14 mouse cellular contexts compared by ENCODE assay signal in the genomic region with DNA sequence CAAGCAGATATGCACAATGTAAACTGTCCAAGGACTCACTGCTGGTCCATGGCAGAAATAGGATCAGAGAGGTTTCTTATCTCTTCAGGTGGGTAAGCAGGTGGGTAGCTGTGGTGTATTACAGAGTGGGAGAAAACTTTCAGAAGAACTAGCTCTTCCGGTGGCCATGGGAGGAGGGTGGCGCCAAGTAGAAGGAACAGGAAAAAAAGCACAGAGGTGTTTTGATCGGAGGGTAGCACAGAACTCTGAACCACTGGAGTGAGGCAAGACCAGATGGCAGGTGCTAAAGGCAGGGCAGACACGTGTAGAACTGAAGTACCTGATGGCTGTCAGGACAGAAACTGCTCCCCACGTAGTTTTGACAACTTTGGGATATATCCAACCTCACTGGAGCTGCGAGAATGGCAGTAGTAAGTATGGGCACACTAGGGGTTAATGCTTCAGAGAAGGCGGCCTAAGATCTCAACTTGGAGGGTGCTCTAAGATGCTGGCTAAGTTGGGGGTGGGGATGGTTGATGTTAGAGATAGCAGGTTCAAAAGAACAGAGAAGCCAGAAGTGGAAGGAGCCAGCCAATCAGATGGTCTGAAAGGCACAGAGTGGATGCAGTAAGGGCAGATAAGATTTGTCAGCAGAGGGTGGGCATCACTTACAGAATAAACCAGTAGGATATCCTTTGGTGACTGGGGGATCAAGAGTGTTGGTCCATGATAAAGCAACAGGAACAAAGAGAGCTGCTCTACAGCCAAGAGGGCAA. TPM values are rescaled to one million over a fixed set of nuclear protein-coding genes. Genes with fewer than 3 reads are reported as not detected.
DNase-seq lines count a peak whose midpoint lies in the region; ATAC-seq and TF ChIP-seq lines count a peak whose summit lies in the region.
"Had no signal": no experiment of that assay in that cellular context is flagged by ENCODE, and none has a peak within 500 bp of the region (broad histone marks: within the 10 kb centered on the region; RNA-seq: fewer than 3 reads in every experiment).

No protein-coding gene starts in this region.

- no peak for ATAC-seq in erythroblast, adult 5-6 weeks (replicated peaks; ENCODE audit: low FRiP score, poor library complexity, severe bottlenecking)
- peak; percentile 27 for ATAC-seq in inflammation-experienced regulatory T-cells, adult 6 months
- no peak for ATAC-seq in stomach, postnatal 0 days (ENCODE audit: low FRiP score, low TSS enrichment)
- ATAC-seq: hindbrain, postnatal 0 days; midbrain, embryonic 13.5 days had no signal

- H3K4me1 ChIP-seq in erythroblast, embryonic 14.5 days (ENCODE audit: control insufficient read depth): peaks cover 83% of the 10 kb centered on the region
- H3K4me1 ChIP-seq in thymus, adult 2 months (replicated peaks; ENCODE audit: control insufficient read depth, insufficient read depth, low read length): peaks cover 11% of the 10 kb centered on the region
- H3K4me1 ChIP-seq in stomach, postnatal 0 days (replicated peaks; ENCODE audit: control insufficient read depth, insufficient read depth): no peaks in the 10 kb centered on the region
- H3K4me1 ChIP-seq: heart, embryonic 15.5 days had no signal

- TF ChIP-seq CTCF in thymus, adult 2 months (IDR thresholded peaks at IDR 0.05; ENCODE audit: borderline replicate concordance, control insufficient read depth, extremely low read depth, insufficient read depth, low read length, poor library complexity): no peak
- no peak for TF ChIP-seq CTCF in stomach, postnatal 0 days (IDR thresholded peaks at IDR 0.05; ENCODE audit: low read depth)

- H3K27me3 ChIP-seq in erythroblast, embryonic 14.5 days (ENCODE audit: control insufficient read depth): no peaks in the 10 kb centered on the region
- no peaks in the 10 kb centered on the region for H3K27me3 ChIP-seq in thymus, adult 2 months (ENCODE audit: control insufficient read depth, insufficient read depth, low read length)
- no peaks in the 10 kb centered on the region for H3K27me3 ChIP-seq in stomach, postnatal 0 days (ENCODE audit: control insufficient read depth, insufficient read depth, low read length)

- 63% methylated on average over 7 of the region's 7 CpGs for WGBS in thymus, adult 2 months
- 69% methylated on average over 7 of the region's 7 CpGs for WGBS in stomach, postnatal 0 days

- no peak for TF ChIP-seq POLR2A in thymus, adult 2 months (IDR thresholded peaks at IDR 0.05; ENCODE audit: control insufficient read depth, extremely low read depth, insufficient read depth, low read length, poor library complexity)

- peak; percentile 24 for DNase-seq in A20 (ENCODE audit: low read depth, low spot score)
- peak; percentile 51 for DNase-seq in thymus, adult 2 months
- no peak for DNase-seq in stomach, postnatal 0 days (ENCODE audit: low spot score)
- no peak for DNase-seq in cerebellum, adult 11 months
- DNase-seq in cerebellum, adult 18-20 months: no peak
- DNase-seq: gastrocnemius, postnatal 10 days; kidney, adult 9 months; lung, postnatal 14 days had no signal

- no peak overlapping the region for H3K9ac ChIP-seq in stomach, postnatal 0 days (ENCODE audit: low read length)
- H3K9ac ChIP-seq: heart, embryonic 15.5 days; midbrain, embryonic 13.5 days had no signal

- no peak overlapping the region for H3K4me2 ChIP-seq in stomach, postnatal 0 days (replicated peaks; ENCODE audit: low read depth)
- H3K4me2 ChIP-seq: heart, embryonic 15.5 days; midbrain, embryonic 13.5 days had no signal

- TF ChIP-seq EP300 in stomach, postnatal 0 days (optimal IDR thresholded peaks at IDR 0.05): no peak

- peak overlapping the region; percentile 39; the same call in 1 of the 2 replicates for H3K27ac ChIP-seq in thymus, adult 2 months (ENCODE audit: control insufficient read depth, insufficient read depth, low read length)
- H3K27ac ChIP-seq in stomach, postnatal 0 days (replicated peaks): no peak overlapping the region
- H3K27ac ChIP-seq: heart, embryonic 15.5 days; hindbrain, postnatal 0 days; midbrain, embryonic 13.5 days had no signal

- peaks cover 87% of the 10 kb centered on the region for H3K36me3 ChIP-seq in erythroblast, embryonic 14.5 days (ENCODE audit: control insufficient read depth)
- H3K36me3 ChIP-seq in thymus, adult 2 months (ENCODE audit: control insufficient read depth, insufficient read depth, low read length): no peaks in the 10 kb centered on the region
- no peaks in the 10 kb centered on the region for H3K36me3 ChIP-seq in stomach, postnatal 0 days (ENCODE audit: control insufficient read depth, insufficient read depth, low read length)
- H3K36me3 ChIP-seq: heart, embryonic 15.5 days; midbrain, embryonic 13.5 days had no signal

- no peaks in the 10 kb centered on the region for H3K9me3 ChIP-seq in erythroblast, embryonic 14.5 days (ENCODE audit: control insufficient read depth, low read length)
- no peaks in the 10 kb centered on the region for H3K9me3 ChIP-seq in stomach, postnatal 0 days (ENCODE audit: control insufficient read depth, low read length)
- H3K9me3 ChIP-seq: heart, embryonic 15.5 days; midbrain, embryonic 13.5 days had no signal

- H3K4me3 ChIP-seq in erythroblast, embryonic 14.5 days (replicated peaks): peak overlapping the region; percentile 99
- H3K4me3 ChIP-seq in thymus, adult 2 months (ENCODE audit: control insufficient read depth, insufficient read depth, low read length): no peak overlapping the region
- no peak overlapping the region for H3K4me3 ChIP-seq in stomach, postnatal 0 days (ENCODE audit: low read depth, low read length)
- H3K4me3 ChIP-seq: heart, embryonic 15.5 days; midbrain, embryonic 13.5 days had no signal

RNA-seq across cellular contexts. Expression of a gene that starts 8.7 kb away (rescaled TPM):
- 7.2 and 9.3 TPM in 2 replicates for polyA plus RNA-seq in erythroblast, embryonic 14.5 days (2012)
- total RNA-seq in erythroblast, adult 5-6 weeks (2015; ENCODE audit: low replicate concordance): 608 and 670 TPM in 2 replicates
- 1,090 and 1,183 TPM in 2 replicates for total RNA-seq in erythroblast, adult 5-6 weeks (2017; ENCODE audit: low replicate concordance)
- polyA plus RNA-seq in inflammation-experienced regulatory T-cells, adult 6 months (2017; shearing (Covaris generic)): 10 to 100 TPM; 17.9 to 43.9 (median 38.3) TPM
- 5.3 and 5.7 TPM in 2 replicates for polyA plus RNA-seq in thymus, adult 2 months (2012; rRNA removed)
- 2.5 and 2.8 TPM in 2 replicates for polyA plus RNA-seq in stomach, postnatal 0 days (2015; fragmentation: Nextera tagmentation; extraction: Ambion mirVana)

Comparison
In these comparisons a context has a peak if more than half of its experiments do, and no peak if none do; other contexts are left out.
1. DNase-seq: peak in A20 (single experiment) and thymus, adult 2 months (single experiment); none in stomach, postnatal 0 days (single experiment), cerebellum, adult 11 months (single experiment) and cerebellum, adult 18-20 months (0 of 2).